Mouse (Mus musculus): Measurements from ENCODE around the gene Sult6b2. TPM values are rescaled to one million over a fixed set of nuclear protein-coding genes. Genes with fewer than 3 reads are reported as not detected.

Sult6b2 gene
- polyA plus RNA-seq, 1 experiment: not detected

GRCm38 (mm10) chr6:142756507-142757333 lies 47.6 kb downstream of the Sult6b2 start, which contains the start of gene Cmas:
Cmas (plus strand) TSS chr6:142756686.
- Histone ChIP-seq H3K4me1 (ENCODE audit: control insufficient read depth, insufficient read depth, low read length) (peaks cover 8% of the 10 kb centered on the region), H3K27ac (ENCODE audit: insufficient read depth, low read depth, low read length) (peak within 1 kb of the TSS; percentile 43; the same call in 1 of the 2 replicates), H3K4me3 (ENCODE audit: insufficient read depth, low read depth, low read length) (peak within 1 kb of the TSS; percentile 92)
- TF ChIP-seq CTCF (IDR thresholded peaks at IDR 0.05; ENCODE audit: insufficient read depth, low read depth, low read length) (no peak), POLR2A (IDR thresholded peaks at IDR 0.05; ENCODE audit: insufficient read depth, low read depth, low read length) (peak; percentile 72)
- WGBS: under 1% methylated on average over 68 of the region's 68 CpGs

DNA sequence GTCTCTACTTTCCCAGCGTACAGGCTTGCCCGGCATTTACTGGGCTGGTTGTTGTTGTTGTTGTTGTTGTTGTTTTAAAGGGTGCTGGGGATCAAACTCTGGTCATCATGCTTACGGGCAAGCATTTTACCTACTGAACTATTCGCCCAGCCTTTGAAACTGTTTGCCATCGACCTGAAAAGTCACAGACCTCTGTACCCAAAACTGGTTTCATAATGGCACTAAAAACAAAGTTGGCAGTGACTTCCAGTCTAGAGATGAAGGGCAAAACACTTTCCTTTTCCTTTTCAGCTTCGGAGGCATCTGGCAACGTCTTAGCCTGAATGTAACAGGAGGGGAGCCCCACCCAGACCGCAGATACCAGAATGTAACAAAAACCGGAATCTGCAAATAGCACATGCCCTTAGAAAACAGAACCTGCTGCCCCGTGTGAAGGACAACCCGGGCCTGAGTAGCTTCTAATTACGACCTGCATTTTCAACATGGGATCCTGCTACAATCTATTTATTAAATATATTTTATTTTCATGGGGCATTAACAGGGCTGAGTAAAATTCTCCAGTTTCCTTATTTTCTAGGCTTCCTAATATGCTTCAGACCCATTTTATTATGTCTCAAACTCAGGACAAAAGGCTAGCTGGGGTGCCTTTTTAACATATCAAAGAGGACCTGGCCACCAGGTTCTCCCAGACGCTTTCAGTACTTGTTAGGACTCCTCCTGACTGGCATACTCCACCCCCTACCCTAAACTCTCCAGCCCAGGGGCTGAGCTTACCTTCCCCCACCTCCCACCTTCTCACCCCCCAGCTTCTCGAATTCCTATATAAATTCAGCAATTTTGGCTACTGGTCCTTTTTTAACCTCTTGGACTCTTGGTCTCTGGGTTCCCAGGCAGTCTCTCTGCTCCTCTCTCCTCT lies 51.7 kb downstream of the Sult6b2 start:
- H3K4me3 ChIP-seq (ENCODE audit: insufficient read depth, low read depth, low read length): no peak overlapping the region
- H3K4me1 ChIP-seq (ENCODE audit: control insufficient read depth, insufficient read depth, low read length): no peaks in the 10 kb centered on the region
- no peak for TF ChIP-seq POLR2A (IDR thresholded peaks at IDR 0.05; ENCODE audit: insufficient read depth, low read depth, low read length)
- no peak for TF ChIP-seq CTCF (IDR thresholded peaks at IDR 0.05; ENCODE audit: insufficient read depth, low read depth, low read length)
- WGBS: 51% methylated on average over 14 of the region's 14 CpGs
- no peak overlapping the region for H3K27ac ChIP-seq (ENCODE audit: insufficient read depth, low read depth, low read length)

- TF ChIP-seq POLR2A (IDR thresholded peaks at IDR 0.05; ENCODE audit: insufficient read depth, low read depth, low read length) (no peak), CTCF (IDR thresholded peaks at IDR 0.05; ENCODE audit: insufficient read depth, low read depth, low read length) (no peak)
- no peak overlapping the region for H3K27ac ChIP-seq (ENCODE audit: insufficient read depth, low read depth, low read length)
- no peak overlapping the region for H3K4me3 ChIP-seq (ENCODE audit: insufficient read depth, low read depth, low read length)
- no peaks in the 10 kb centered on the region for H3K4me1 ChIP-seq (ENCODE audit: control insufficient read depth, insufficient read depth, low read length)
- whole genome bisulfite sequencing: 63% methylated on average over 9 of the region's 9 CpGs
Measured at GRCm38 (mm10) chr6:142751365-142751764, 52.9 kb downstream of the Sult6b2 start.

- TF ChIP-seq POLR2A (IDR thresholded peaks at IDR 0.05; ENCODE audit: insufficient read depth, low read depth, low read length): no peak
- no peak for TF ChIP-seq CTCF (IDR thresholded peaks at IDR 0.05; ENCODE audit: insufficient read depth, low read depth, low read length)
- WGBS: 60% methylated on average over 8 of the region's 8 CpGs
- Histone ChIP-seq H3K4me3 (ENCODE audit: insufficient read depth, low read depth, low read length) (no peak overlapping the region), H3K27ac (ENCODE audit: insufficient read depth, low read depth, low read length) (no peak overlapping the region), H3K4me1 (ENCODE audit: control insufficient read depth, insufficient read depth, low read length) (no peaks in the 10 kb centered on the region)
Measured at GRCm38 (mm10) chr6:142748057-142748708, 56.1 kb downstream of the Sult6b2 start.

DNA sequence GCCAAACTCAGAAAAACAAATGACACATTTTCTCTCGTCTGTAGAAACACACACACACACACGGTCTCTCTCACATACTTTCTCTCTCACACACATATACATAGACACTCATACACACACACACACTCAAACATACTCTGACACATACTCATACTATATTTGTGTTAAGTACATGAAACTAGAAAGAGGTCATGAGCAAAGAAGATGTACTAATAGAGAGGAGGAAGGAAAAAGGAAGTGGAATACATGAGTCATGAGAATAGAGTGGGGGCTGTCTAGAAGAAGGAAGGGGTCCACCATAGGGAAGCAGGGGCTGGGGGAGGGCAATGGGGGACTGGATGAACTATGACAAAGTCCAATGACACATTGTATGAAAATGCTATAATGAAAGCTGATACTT lies 57.1 kb downstream of the Sult6b2 start:
- Histone ChIP-seq H3K4me3 (ENCODE audit: insufficient read depth, low read depth, low read length) (no peak overlapping the region), H3K27ac (ENCODE audit: insufficient read depth, low read depth, low read length) (no peak overlapping the region), H3K4me1 (ENCODE audit: control insufficient read depth, insufficient read depth, low read length) (no peaks in the 10 kb centered on the region)
- WGBS: 83% methylated on average over 2 of the region's 2 CpGs
- TF ChIP-seq POLR2A (IDR thresholded peaks at IDR 0.05; ENCODE audit: insufficient read depth, low read depth, low read length): no peak
- no peak for TF ChIP-seq CTCF (IDR thresholded peaks at IDR 0.05; ENCODE audit: insufficient read depth, low read depth, low read length)

- H3K4me3 ChIP-seq (ENCODE audit: insufficient read depth, low read depth, low read length): no peak overlapping the region
- no peak overlapping the region for H3K27ac ChIP-seq (ENCODE audit: insufficient read depth, low read depth, low read length)
- TF ChIP-seq CTCF (IDR thresholded peaks at IDR 0.05; ENCODE audit: insufficient read depth, low read depth, low read length) (no peak), POLR2A (IDR thresholded peaks at IDR 0.05; ENCODE audit: insufficient read depth, low read depth, low read length) (no peak)
- H3K4me1 ChIP-seq (ENCODE audit: control insufficient read depth, insufficient read depth, low read length): no peaks in the 10 kb centered on the region
- WGBS: 82% methylated on average over 7 of the region's 7 CpGs
Measured at GRCm38 (mm10) chr6:142746765-142747164, 57.5 kb downstream of the Sult6b2 start.

GRCm38 (mm10) chr6:142745484-142745883 lies 58.8 kb downstream of the Sult6b2 start:
- H3K4me3 ChIP-seq (ENCODE audit: insufficient read depth, low read depth, low read length): no peak overlapping the region
- TF ChIP-seq POLR2A (IDR thresholded peaks at IDR 0.05; ENCODE audit: insufficient read depth, low read depth, low read length): no peak
- no peak overlapping the region for H3K27ac ChIP-seq (ENCODE audit: insufficient read depth, low read depth, low read length)
- H3K4me1 ChIP-seq (ENCODE audit: control insufficient read depth, insufficient read depth, low read length): no peaks in the 10 kb centered on the region
- WGBS: 93% methylated on average over 5 of the region's 5 CpGs

DNA sequence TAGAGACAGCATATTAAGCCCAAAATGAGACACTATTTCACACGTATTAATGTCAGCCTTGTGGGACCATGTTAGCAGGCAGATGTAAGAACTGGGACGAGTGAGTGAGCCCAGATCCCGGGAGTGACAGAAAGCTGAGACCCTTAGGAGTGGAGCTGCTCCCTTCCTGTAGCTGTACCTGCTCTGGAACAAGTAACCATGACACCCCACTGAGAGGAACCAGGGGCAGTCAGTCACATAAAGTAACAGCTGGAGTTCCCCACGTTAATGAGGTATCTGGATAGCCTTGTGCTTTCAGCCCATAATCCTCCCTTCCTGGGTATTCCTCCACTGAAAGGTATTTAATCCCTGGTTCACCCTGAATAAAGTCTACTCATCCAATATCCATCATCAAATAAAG lies 61.1 kb downstream of the Sult6b2 start:
- 63% methylated on average over 4 of the region's 4 CpGs for WGBS
- TF ChIP-seq POLR2A (IDR thresholded peaks at IDR 0.05; ENCODE audit: insufficient read depth, low read depth, low read length) (no peak), CTCF (IDR thresholded peaks at IDR 0.05; ENCODE audit: insufficient read depth, low read depth, low read length) (no peak)
- Histone ChIP-seq H3K27ac (ENCODE audit: insufficient read depth, low read depth, low read length) (no peak overlapping the region), H3K4me1 (ENCODE audit: control insufficient read depth, insufficient read depth, low read length) (no peaks in the 10 kb centered on the region), H3K4me3 (ENCODE audit: insufficient read depth, low read depth, low read length) (no peak overlapping the region)
